In genomic region chr7:126518261-126518941, GRCm38 (mm10) we compare ENCODE assay signal across 25 mouse cellular contexts. TPM values are rescaled to one million over a fixed set of nuclear protein-coding genes. Genes with fewer than 3 reads are reported as not detected.
A peak's percentile ranks its signal among the peaks of the same experiment; 100 is the strongest.
DNase-seq lines count a peak whose midpoint lies in the region; ATAC-seq and TF ChIP-seq lines count a peak whose summit lies in the region.
"Had no signal": no experiment of that assay in that cellular context is flagged by ENCODE, and none has a peak within 500 bp of the region (broad histone marks: within the 10 kb centered on the region; RNA-seq: fewer than 3 reads in every experiment).

No protein-coding gene starts in this region.

- no peak overlapping the region for H3K4me3 ChIP-seq in midbrain, embryonic 11.5 days (ENCODE audit: low read depth, low read length)
- no peak overlapping the region for H3K4me3 ChIP-seq in midbrain, embryonic 16.5 days (ENCODE audit: low read depth, low read length)
- no peak overlapping the region for H3K4me3 ChIP-seq in intestine, embryonic 16.5 days (ENCODE audit: low read length)
- no peak overlapping the region for H3K4me3 ChIP-seq in stomach, postnatal 0 days (ENCODE audit: low read depth, low read length)
- H3K4me3 ChIP-seq in hindbrain, embryonic 14.5 days (replicated peaks; ENCODE audit: low read length), result no peak overlapping the region
- H3K4me3 ChIP-seq: embryonic facial prominence, embryonic 10.5 days; embryonic facial prominence, embryonic 13.5 days; erythroblast, embryonic 14.5 days; forebrain, embryonic 12.5 days; forebrain, embryonic 15.5 days; heart, adult 2 months; heart, embryonic 12.5 days; heart, embryonic 15.5 days; hindbrain, embryonic 15.5 days had no signal

- ATAC-seq in midbrain, embryonic 11.5 days (ENCODE audit: low FRiP score), result no peak
- ATAC-seq in midbrain, embryonic 16.5 days, result no peak
- peak; percentile 73 for ATAC-seq in intestine, embryonic 16.5 days
- ATAC-seq in stomach, postnatal 0 days (ENCODE audit: low FRiP score, low TSS enrichment), result peak; percentile 91
- ATAC-seq in hindbrain, embryonic 14.5 days (ENCODE audit: low FRiP score), result no peak
- ATAC-seq: activated CD4-positive, CD25-positive, alpha-beta regulatory T cell, adult 4 months; CD4-positive, CD25-positive, alpha-beta regulatory T cell, adult 4 months; forebrain, embryonic 15.5 days had no signal

- H3K27me3 ChIP-seq in midbrain, embryonic 11.5 days (ENCODE audit: control insufficient read depth, insufficient read depth, low read length), result no peaks in the 10 kb centered on the region
- H3K27me3 ChIP-seq in midbrain, embryonic 16.5 days (ENCODE audit: control insufficient read depth, insufficient read depth, low read depth, low read length), result no peaks in the 10 kb centered on the region; the same call in 1 of the 2 replicates
- H3K27me3 ChIP-seq in intestine, embryonic 16.5 days (replicated peaks; ENCODE audit: control insufficient read depth, insufficient read depth, low read length), result no peaks in the 10 kb centered on the region
- H3K27me3 ChIP-seq in stomach, postnatal 0 days (ENCODE audit: control insufficient read depth, insufficient read depth, low read length), result no peaks in the 10 kb centered on the region
- H3K27me3 ChIP-seq in hindbrain, embryonic 14.5 days (ENCODE audit: control insufficient read depth, insufficient read depth, low read length), result 0 out of 2 replicates have a peak, but pooled peaks cover 3% of the 10 kb centered on the region
- H3K27me3 ChIP-seq: embryonic facial prominence, embryonic 13.5 days; forebrain, embryonic 12.5 days; forebrain, embryonic 15.5 days; hindbrain, embryonic 15.5 days had no signal

- H3K36me3 ChIP-seq in midbrain, embryonic 11.5 days (ENCODE audit: control insufficient read depth, insufficient read depth, low read length), result no peaks in the 10 kb centered on the region
- no peaks in the 10 kb centered on the region for H3K36me3 ChIP-seq in midbrain, embryonic 16.5 days (ENCODE audit: control insufficient read depth, insufficient read depth, low read length)
- no peaks in the 10 kb centered on the region for H3K36me3 ChIP-seq in intestine, embryonic 16.5 days (ENCODE audit: control insufficient read depth, insufficient read depth, low read length)
- no peaks in the 10 kb centered on the region for H3K36me3 ChIP-seq in stomach, postnatal 0 days (ENCODE audit: control insufficient read depth, insufficient read depth, low read length)
- no peaks in the 10 kb centered on the region for H3K36me3 ChIP-seq in hindbrain, embryonic 14.5 days (replicated peaks; ENCODE audit: control insufficient read depth, insufficient read depth)
- H3K36me3 ChIP-seq: embryonic facial prominence, embryonic 10.5 days; embryonic facial prominence, embryonic 13.5 days; forebrain, embryonic 12.5 days; forebrain, embryonic 15.5 days; heart, embryonic 12.5 days; heart, embryonic 15.5 days; hindbrain, embryonic 15.5 days had no signal

- no peaks in the 10 kb centered on the region for H3K4me1 ChIP-seq in midbrain, embryonic 11.5 days (ENCODE audit: control insufficient read depth, insufficient read depth, low read length)
- H3K4me1 ChIP-seq in midbrain, embryonic 16.5 days (ENCODE audit: control insufficient read depth, insufficient read depth, low read length), result no peaks in the 10 kb centered on the region
- 0 out of 2 replicates have a peak, but pooled peaks cover 3% of the 10 kb centered on the region for H3K4me1 ChIP-seq in intestine, embryonic 16.5 days (ENCODE audit: control insufficient read depth, insufficient read depth, low read length)
- no peaks in the 10 kb centered on the region for H3K4me1 ChIP-seq in stomach, postnatal 0 days (replicated peaks; ENCODE audit: control insufficient read depth, insufficient read depth)
- no peaks in the 10 kb centered on the region for H3K4me1 ChIP-seq in hindbrain, embryonic 14.5 days (replicated peaks; ENCODE audit: control insufficient read depth, insufficient read depth, low read length)
- H3K4me1 ChIP-seq: embryonic facial prominence, embryonic 10.5 days; embryonic facial prominence, embryonic 13.5 days; forebrain, embryonic 12.5 days; forebrain, embryonic 15.5 days; heart, embryonic 12.5 days; heart, embryonic 15.5 days; hindbrain, embryonic 15.5 days had no signal

- no peaks in the 10 kb centered on the region for H3K9me3 ChIP-seq in midbrain, embryonic 11.5 days (ENCODE audit: control insufficient read depth, low read length)
- no peaks in the 10 kb centered on the region for H3K9me3 ChIP-seq in midbrain, embryonic 16.5 days (replicated peaks; ENCODE audit: control insufficient read depth, low read length, poor library complexity, severe bottlenecking)
- H3K9me3 ChIP-seq in intestine, embryonic 16.5 days (ENCODE audit: control insufficient read depth, low read length), result no peaks in the 10 kb centered on the region
- no peaks in the 10 kb centered on the region for H3K9me3 ChIP-seq in stomach, postnatal 0 days (ENCODE audit: control insufficient read depth, low read length)
- H3K9me3 ChIP-seq in hindbrain, embryonic 14.5 days (ENCODE audit: control insufficient read depth, low read length), result no peaks in the 10 kb centered on the region
- H3K9me3 ChIP-seq: embryonic facial prominence, embryonic 10.5 days; embryonic facial prominence, embryonic 13.5 days; forebrain, embryonic 12.5 days; forebrain, embryonic 15.5 days; heart, embryonic 12.5 days; heart, embryonic 15.5 days; hindbrain, embryonic 15.5 days had no signal

- TF ChIP-seq EP300 in stomach, postnatal 0 days (optimal IDR thresholded peaks at IDR 0.05), result no peak

- no peak for TF ChIP-seq CTCF in stomach, postnatal 0 days (IDR thresholded peaks at IDR 0.05; ENCODE audit: low read depth)

- WGBS in midbrain, embryonic 11.5 days, result 74% methylated on average over 5 of the region's 5 CpGs
- WGBS in midbrain, embryonic 16.5 days, result 81% methylated on average over 5 of the region's 5 CpGs
- 81% methylated on average over 5 of the region's 5 CpGs for WGBS in intestine, embryonic 16.5 days
- 88% methylated on average over 5 of the region's 5 CpGs for WGBS in stomach, postnatal 0 days
- WGBS in hindbrain, embryonic 14.5 days, result 79% methylated on average over 5 of the region's 5 CpGs

- H3K9ac ChIP-seq in midbrain, embryonic 11.5 days (ENCODE audit: low read length), result no peak overlapping the region
- no peak overlapping the region for H3K9ac ChIP-seq in midbrain, embryonic 16.5 days (ENCODE audit: low read depth, low read length)
- H3K9ac ChIP-seq in intestine, embryonic 16.5 days (ENCODE audit: low read depth, low read length), result no peak overlapping the region
- no peak overlapping the region for H3K9ac ChIP-seq in stomach, postnatal 0 days (ENCODE audit: low read length)
- H3K9ac ChIP-seq in hindbrain, embryonic 14.5 days, result no peak overlapping the region
- H3K9ac ChIP-seq: embryonic facial prominence, embryonic 13.5 days; forebrain, embryonic 12.5 days; forebrain, embryonic 15.5 days; heart, embryonic 12.5 days; heart, embryonic 15.5 days; hindbrain, embryonic 15.5 days had no signal

- H3K4me2 ChIP-seq in midbrain, embryonic 11.5 days, result no peak overlapping the region
- no peak overlapping the region for H3K4me2 ChIP-seq in midbrain, embryonic 16.5 days (ENCODE audit: low read length)
- no peak overlapping the region for H3K4me2 ChIP-seq in intestine, embryonic 16.5 days (ENCODE audit: low read depth, low read length)
- no peak overlapping the region for H3K4me2 ChIP-seq in stomach, postnatal 0 days (replicated peaks; ENCODE audit: low read depth)
- H3K4me2 ChIP-seq in hindbrain, embryonic 14.5 days (replicated peaks), result no peak overlapping the region
- H3K4me2 ChIP-seq: embryonic facial prominence, embryonic 13.5 days; forebrain, embryonic 12.5 days; forebrain, embryonic 15.5 days; heart, embryonic 12.5 days; heart, embryonic 15.5 days; hindbrain, embryonic 15.5 days had no signal

- peak; percentile 53 for DNase-seq in midbrain, embryonic 11.5 days (ENCODE audit: low spot score, missing footprints)
- peak; percentile 20 for DNase-seq in stomach, postnatal 0 days (ENCODE audit: low spot score)
- no peak for DNase-seq in hindbrain, embryonic 14.5 days (ENCODE audit: low spot score)
- no peak for DNase-seq in embryo, embryonic 11 days
- DNase-seq: adrenal gland, postnatal 10 days; adrenal gland, postnatal 36 days; cerebellum, adult 18-20 months; cerebellum, adult 9-10 months; cerebellum, postnatal 14 days; gastrocnemius, postnatal 25 days; heart, adult 2 months; heart, postnatal 14 days; heart, postnatal 4 days had no signal

- no peak overlapping the region for H3K27ac ChIP-seq in midbrain, embryonic 11.5 days (ENCODE audit: low read depth, low read length)
- H3K27ac ChIP-seq in midbrain, embryonic 16.5 days (ENCODE audit: low read length), result no peak overlapping the region
- no peak overlapping the region for H3K27ac ChIP-seq in intestine, embryonic 16.5 days (ENCODE audit: low read length)
- no peak overlapping the region for H3K27ac ChIP-seq in stomach, postnatal 0 days (replicated peaks)
- no peak overlapping the region for H3K27ac ChIP-seq in hindbrain, embryonic 14.5 days
- H3K27ac ChIP-seq: embryonic facial prominence, embryonic 10.5 days; embryonic facial prominence, embryonic 13.5 days; forebrain, embryonic 12.5 days; forebrain, embryonic 15.5 days; heart, adult 2 months; heart, embryonic 15.5 days; hindbrain, embryonic 15.5 days had no signal

RNA-seq across cellular contexts. Expression of gene Atxn2l, which starts 15.2 kb away (rescaled TPM):
- polyA plus RNA-seq in midbrain, embryonic 11.5 days (2014; fragmentation: Nextera tagmentation; extraction: Ambion mirVana), result 52.7 and 58.6 TPM in 2 replicates
- polyA plus RNA-seq in midbrain, embryonic 16.5 days (2015; fragmentation: Nextera tagmentation; extraction: Ambion mirVana), result 66.9 and 68.8 TPM in 2 replicates
- 25.8 and 29.4 TPM in 2 replicates for polyA plus RNA-seq in intestine, embryonic 16.5 days (2015; fragmentation: Nextera tagmentation; extraction: Ambion mirVana)
- polyA plus RNA-seq in stomach, postnatal 0 days (2015; fragmentation: Nextera tagmentation; extraction: Ambion mirVana), result 16.9 and 19.6 TPM in 2 replicates
- polyA plus RNA-seq in hindbrain, embryonic 14.5 days (2014; fragmentation: Nextera tagmentation; extraction: Ambion mirVana), result 72.6 and 73.7 TPM in 2 replicates

RNA-seq across cellular contexts. Expression of gene Tufm, which starts 31.2 kb away (rescaled TPM):
- 133 and 146 TPM in 2 replicates for polyA plus RNA-seq in midbrain, embryonic 11.5 days (2014; fragmentation: Nextera tagmentation; extraction: Ambion mirVana)
- polyA plus RNA-seq in midbrain, embryonic 16.5 days (2015; fragmentation: Nextera tagmentation; extraction: Ambion mirVana), result 121 and 127 TPM in 2 replicates
- 229 and 244 TPM in 2 replicates for polyA plus RNA-seq in intestine, embryonic 16.5 days (2015; fragmentation: Nextera tagmentation; extraction: Ambion mirVana)
- 73.9 and 77.5 TPM in 2 replicates for polyA plus RNA-seq in stomach, postnatal 0 days (2015; fragmentation: Nextera tagmentation; extraction: Ambion mirVana)
- 116 and 136 TPM in 2 replicates for polyA plus RNA-seq in hindbrain, embryonic 14.5 days (2014; fragmentation: Nextera tagmentation; extraction: Ambion mirVana)

RNA-seq across cellular contexts. Expression of gene Sh2b1, which starts 43.2 kb away (rescaled TPM):
- 38.1 and 44.6 TPM in 2 replicates for polyA plus RNA-seq in midbrain, embryonic 11.5 days (2014; fragmentation: Nextera tagmentation; extraction: Ambion mirVana)
- polyA plus RNA-seq in midbrain, embryonic 16.5 days (2015; fragmentation: Nextera tagmentation; extraction: Ambion mirVana), result 76.8 and 79.6 TPM in 2 replicates
- polyA plus RNA-seq in intestine, embryonic 16.5 days (2015; fragmentation: Nextera tagmentation; extraction: Ambion mirVana), result 43.2 and 44.6 TPM in 2 replicates
- 20.0 and 24.0 TPM in 2 replicates for polyA plus RNA-seq in stomach, postnatal 0 days (2015; fragmentation: Nextera tagmentation; extraction: Ambion mirVana)
- 60.3 and 64.1 TPM in 2 replicates for polyA plus RNA-seq in hindbrain, embryonic 14.5 days (2014; fragmentation: Nextera tagmentation; extraction: Ambion mirVana)

RNA-seq across cellular contexts. Expression of gene Eif3c, which starts 47.8 kb away (rescaled TPM):
- polyA plus RNA-seq in midbrain, embryonic 11.5 days (2014; fragmentation: Nextera tagmentation; extraction: Ambion mirVana), result 189 and 198 TPM in 2 replicates
- 177 and 184 TPM in 2 replicates for polyA plus RNA-seq in midbrain, embryonic 16.5 days (2015; fragmentation: Nextera tagmentation; extraction: Ambion mirVana)
- 180 and 194 TPM in 2 replicates for polyA plus RNA-seq in intestine, embryonic 16.5 days (2015; fragmentation: Nextera tagmentation; extraction: Ambion mirVana)
- polyA plus RNA-seq in stomach, postnatal 0 days (2015; fragmentation: Nextera tagmentation; extraction: Ambion mirVana), result 150 and 163 TPM in 2 replicates
- polyA plus RNA-seq in hindbrain, embryonic 14.5 days (2014; fragmentation: Nextera tagmentation; extraction: Ambion mirVana), result 162 and 165 TPM in 2 replicates

RNA-seq across cellular contexts. Expression of gene Atp2a1, which starts 55.5 kb away (rescaled TPM):
- 0.29 and 0.38 TPM in 2 replicates for polyA plus RNA-seq in midbrain, embryonic 11.5 days (2014; fragmentation: Nextera tagmentation; extraction: Ambion mirVana)
- polyA plus RNA-seq in midbrain, embryonic 16.5 days (2015; fragmentation: Nextera tagmentation; extraction: Ambion mirVana), result 0.39 and 0.71 TPM in 2 replicates
- polyA plus RNA-seq in intestine, embryonic 16.5 days (2015; fragmentation: Nextera tagmentation; extraction: Ambion mirVana), result 1.1 and 1.3 TPM in 2 replicates
- 0.59 and 1.8 TPM in 2 replicates for polyA plus RNA-seq in stomach, postnatal 0 days (2015; fragmentation: Nextera tagmentation; extraction: Ambion mirVana)
- polyA plus RNA-seq in hindbrain, embryonic 14.5 days (2014; fragmentation: Nextera tagmentation; extraction: Ambion mirVana), result 0.30 and 0.31 TPM in 2 replicates
- polyA plus RNA-seq: erythroblast, embryonic 14.5 days had no signal

Comparison
In these comparisons a context has a peak if more than half of its experiments do, and no peak if none do; other contexts are left out.
1. ATAC-seq: peak in intestine, embryonic 16.5 days (single experiment) and stomach, postnatal 0 days (single experiment); none in midbrain, embryonic 11.5 days (single experiment), midbrain, embryonic 16.5 days (single experiment) and hindbrain, embryonic 14.5 days (single experiment).
2. DNase-seq: peak in midbrain, embryonic 11.5 days (single experiment) and stomach, postnatal 0 days (single experiment); none in hindbrain, embryonic 14.5 days (single experiment) and embryo, embryonic 11 days (single experiment).